Mouse (Mus musculus): ENCODE data around the gene Cxcl9.

- no peak for TF ChIP-seq EP300 (IDR thresholded peaks at IDR 0.05; ENCODE audit: low read depth)
- no peak for TF ChIP-seq CTCF (IDR thresholded peaks at IDR 0.05; ENCODE audit: low read depth)
Observed at GRCm38 (mm10) chr5:92358033-92358432, 30.2 kb upstream of the Cxcl9 start.
